Mouse (Mus musculus) MEL (cell line): ENCODE measurements around the gene Hspb1. TPM values are rescaled to one million over a fixed set of nuclear protein-coding genes. Genes with fewer than 3 reads are reported as not detected.
A peak's percentile ranks its signal among the peaks of the same experiment; 100 is the strongest.

Source experiments
- DNase-seq: peaks from one replicate; pipeline ENCODE4 v3.0.0; 2011; ENCODE audit warnings: low read depth, low spot score
- H3K27ac ChIP-seq: 2 replicates; pipeline ENCODE4 v1.5.1; 2012; ENCODE audit warnings: low read depth, mild to moderate bottlenecking, control low read depth, low read length, moderate library complexity; ENCODE audit not compliant: control insufficient read depth
- H3K27me3 ChIP-seq, 2 experiments: fragments of 150-350 bp in 1 of 2; sonication (generic) in 1 of 2; 2 replicates each; pipeline ENCODE4 v1.6.1; 2012; ENCODE audit warnings: low read length in 2 of 2, mild to moderate bottlenecking in 2 of 2, improper control_type of control experiment in 1 of 2, moderate library complexity in 1 of 2; ENCODE audit not compliant: insufficient read depth in 2 of 2, control insufficient read depth in 1 of 2
- H3K36me3 ChIP-seq, 2 experiments: 2 replicates each; pipeline ENCODE4 v1.6.1; 2012 to 2014; ENCODE audit warnings: low read length in 2 of 2, improper control_type of control experiment in 1 of 2, inconsistent platforms in 1 of 2, mild to moderate bottlenecking in 1 of 2; ENCODE audit not compliant: insufficient read depth in 2 of 2, control insufficient read depth in 1 of 2
- H3K4me1 ChIP-seq, 2 experiments: fragments of 150-350 bp in 1 of 2; sonication (generic) in 1 of 2; 2 replicates each; pipeline ENCODE4 v1.6.1; 2012; ENCODE audit warnings: low read length in 2 of 2, improper control_type of control experiment in 1 of 2, mild to moderate bottlenecking in 1 of 2; ENCODE audit not compliant: insufficient read depth in 2 of 2, control insufficient read depth in 1 of 2
- H3K4me3 ChIP-seq, 2 experiments: fragments of 150-350 bp in 1 of 2; sonication (generic) in 1 of 2; 2 replicates each; pipeline ENCODE4 v1.5.1; 2012; ENCODE audit warnings: low read depth in 2 of 2, low read length in 2 of 2, mild to moderate bottlenecking in 2 of 2, moderate library complexity in 2 of 2, control low read depth in 1 of 2, improper control_type of control experiment in 1 of 2; ENCODE audit not compliant: control insufficient read depth in 1 of 2, insufficient read depth in 1 of 2
- H3K79me2 ChIP-seq: 2 replicates; pipeline ENCODE4 v1.6.1; 2012; ENCODE audit warnings: mild to moderate bottlenecking, low read length, moderate library complexity; ENCODE audit not compliant: control insufficient read depth, poor library complexity, insufficient read depth
- H3K9ac ChIP-seq: 2 replicates; pipeline ENCODE4 v1.6.1; 2012; ENCODE audit warnings: low read depth, mild to moderate bottlenecking, control low read depth, low read length, moderate library complexity; ENCODE audit not compliant: control insufficient read depth, poor library complexity, severe bottlenecking
- H3K9me3 ChIP-seq: fragments of 150-350 bp; sonication (generic); replicated peaks from 2 replicates; pipeline ENCODE4 v1.6.1; 2012; ENCODE audit warnings: mild to moderate bottlenecking, low read length, improper control_type of control experiment, moderate library complexity; ENCODE audit not compliant: insufficient read depth
- BHLHE40 ChIP-seq: IDR thresholded peaks from 2 replicates; pipeline ENCODE4 v1.6.1; 2012; ENCODE audit warnings: low read depth, mild to moderate bottlenecking, inconsistent platforms, low read length, improper control_type of control experiment, borderline replicate concordance
- CHD2 ChIP-seq: IDR thresholded peaks from 2 replicates; pipeline ENCODE4 v1.6.1; 2011; ENCODE audit warnings: low read length, improper control_type of control experiment
- E2F4 ChIP-seq: IDR thresholded peaks from 2 replicates; pipeline ENCODE4 v1.6.1; 2011; ENCODE audit warnings: low read depth, low read length, improper control_type of control experiment, borderline replicate concordance
- EP300 ChIP-seq, 2 experiments: IDR thresholded peaks; 2 replicates each; pipeline ENCODE4 v1.6.1; 2011; ENCODE audit warnings: improper control_type of control experiment in 2 of 2, low read length in 2 of 2, low read depth in 1 of 2, mild to moderate bottlenecking in 1 of 2
- ETS1 ChIP-seq: IDR thresholded peaks from 2 replicates; pipeline ENCODE4 v1.6.1; 2012; ENCODE audit warnings: low read depth, mild to moderate bottlenecking, inconsistent platforms, low read length, improper control_type of control experiment, moderate library complexity
- GABPA ChIP-seq: IDR thresholded peaks from 2 replicates; pipeline ENCODE4 v1.6.1; 2012; ENCODE audit warnings: low read depth, mild to moderate bottlenecking, inconsistent platforms, low read length, improper control_type of control experiment, moderate library complexity
- GATA1 ChIP-seq: IDR thresholded peaks from 2 replicates; pipeline ENCODE4 v1.6.1; 2011; ENCODE audit warnings: low read depth, low read length, improper control_type of control experiment
- HCFC1 ChIP-seq: IDR thresholded peaks from 2 replicates; pipeline ENCODE4 v1.6.1; 2012; ENCODE audit warnings: low read depth, mild to moderate bottlenecking, inconsistent platforms, low read length, improper control_type of control experiment, moderate library complexity
- JUND ChIP-seq: IDR thresholded peaks from 2 replicates; pipeline ENCODE4 v1.6.1; 2011; ENCODE audit warnings: low read depth, mild to moderate bottlenecking, improper control_type of control experiment, low read length
- MAX ChIP-seq: IDR thresholded peaks from 2 replicates; pipeline ENCODE4 v1.6.1; 2011; ENCODE audit warnings: low read length, improper control_type of control experiment
- MAZ ChIP-seq: IDR thresholded peaks from 2 replicates; pipeline ENCODE4 v1.6.1; 2012; ENCODE audit warnings: low read depth, mild to moderate bottlenecking, inconsistent platforms, low read length, improper control_type of control experiment
- MXI1 ChIP-seq: IDR thresholded peaks from 2 replicates; pipeline ENCODE4 v1.6.1; 2011; ENCODE audit warnings: mild to moderate bottlenecking, low read depth, low read length, improper control_type of control experiment
- MYC ChIP-seq: IDR thresholded peaks from 2 replicates; pipeline ENCODE4 v1.6.1; 2011; ENCODE audit warnings: low read depth, mild to moderate bottlenecking, low read length, improper control_type of control experiment, moderate library complexity
- NELFE ChIP-seq: IDR thresholded peaks from 2 replicates; pipeline ENCODE4 v1.6.1; 2011; ENCODE audit warnings: low read depth, low read length, improper control_type of control experiment
- NRF1 ChIP-seq: IDR thresholded peaks from 2 replicates; pipeline ENCODE4 v1.6.1; 2014; ENCODE audit warnings: low read depth, mild to moderate bottlenecking, inconsistent platforms, low read length, improper control_type of control experiment, moderate library complexity; ENCODE audit not compliant: poor library complexity, insufficient read depth, severe bottlenecking
- POLR2A ChIP-seq, 2 experiments: IDR thresholded peaks; 2 replicates each; pipeline ENCODE4 v1.6.1; 2011 to 2012; ENCODE audit warnings: low read length in 2 of 2, mild to moderate bottlenecking in 2 of 2, control low read depth in 1 of 2, improper control_type of control experiment in 1 of 2, low read depth in 1 of 2, moderate library complexity in 1 of 2; ENCODE audit not compliant: control insufficient read depth in 1 of 2, insufficient read depth in 1 of 2, poor library complexity in 1 of 2
- RCOR1 ChIP-seq: IDR thresholded peaks from 2 replicates; pipeline ENCODE4 v1.6.1; 2012; ENCODE audit warnings: low read depth, mild to moderate bottlenecking, inconsistent platforms, low read length, improper control_type of control experiment
- SIN3A ChIP-seq: IDR thresholded peaks from 2 replicates; pipeline ENCODE4 v1.6.1; 2012; ENCODE audit warnings: low read length, improper control_type of control experiment, inconsistent platforms
- TAL1 ChIP-seq: IDR thresholded peaks from 2 replicates; pipeline ENCODE4 v1.6.1; 2012; ENCODE audit warnings: mild to moderate bottlenecking, inconsistent platforms, low read length, moderate library complexity, mixed read lengths
- TCF12 ChIP-seq: IDR thresholded peaks from 2 replicates; pipeline ENCODE4 v1.6.1; 2014; ENCODE audit warnings: low read depth, mild to moderate bottlenecking, inconsistent platforms, low read length, improper control_type of control experiment, moderate library complexity
- USF1 ChIP-seq: IDR thresholded peaks from 2 replicates; pipeline ENCODE4 v1.6.1; 2014; ENCODE audit warnings: low read depth, mild to moderate bottlenecking, inconsistent platforms, low read length, improper control_type of control experiment, moderate library complexity
- polyA plus RNA-seq, 2 experiments: library from polyadenylated mRNA; stranded (reverse) in 1 of 2; unstranded in 1 of 2; fragments of >175 nt in 1 of 2; fragments of >200 nt in 1 of 2; gene quantifications; 2 replicates each; pipeline versions ENCODE4 v1.2.1 to v1.2.4; 2012; ENCODE audit warnings: low replicate concordance in 2 of 2, low read depth in 1 of 2; ENCODE audit not compliant: insufficient read length in 2 of 2, insufficient read depth in 1 of 2, missing spikeins in 1 of 2
- total RNA-seq: library from RNA; depleted of rRNA; stranded (reverse); fragments of 300-350 nt; gene quantifications from 2 replicates; pipeline ENCODE4 v1.2.3, GENCODE M21; 2012

The Hspb1 gene
- total and polyA plus RNA-seq, 3 experiments, result not detected

GRCm38 (mm10) chr5:135933900-135934441, 46.3 kb downstream of the Hspb1 start:
- Histone ChIP-seq H3K36me3 (peaks cover 20 to 43% of the 10 kb centered on the region in 2 experiments), H3K79me2 (peaks cover 51% of the 10 kb centered on the region), H3K9me3 (no peaks in the 10 kb centered on the region), H3K4me3 (peak overlapping the region; percentile 78 to 97), H3K27me3 (no peaks in the 10 kb centered on the region), H3K4me1 (peaks cover 4 to 33% of the 10 kb centered on the region in 2 experiments), H3K27ac (peak overlapping the region; percentile 97), H3K9ac (peak overlapping the region; percentile 97)
- peak; percentile 30; the same call in 1 of the 2 replicates for TF ChIP-seq RCOR1
- peak; percentile 49 for TF ChIP-seq SIN3A
- 0 out of 2 replicates have a peak, but pooled peaks have one; percentile 18 for TF ChIP-seq TCF12
- TF ChIP-seq BHLHE40, result no peak
- peak; percentile 51; the same call in 1 of the 2 replicates for TF ChIP-seq HCFC1
- peak in 1 of 2 experiments; percentile 53; a peak in 1 of 4 replicates for TF ChIP-seq EP300 (IDR thresholded peaks at IDR 0.05; ENCODE audit: low read depth in 1 of 2, low read length in 2 of 2)
- no peak for TF ChIP-seq JUND
- no peak for TF ChIP-seq TAL1
- peak; percentile 79 for TF ChIP-seq CHD2
- TF ChIP-seq POLR2A (IDR thresholded peaks at IDR 0.05; ENCODE audit: control insufficient read depth in 1 of 2, insufficient read depth in 1 of 2, low read depth in 1 of 2, low read length in 2 of 2, poor library complexity in 1 of 2), result no peak
- TF ChIP-seq MYC, result peak; percentile 81; the same call in 1 of the 2 replicates
- TF ChIP-seq E2F4, result no peak
- TF ChIP-seq MAX, result peak; percentile 90
- no peak for TF ChIP-seq USF1
- TF ChIP-seq NRF1, result peak; percentile 36; the same call in 1 of the 2 replicates
- TF ChIP-seq NELFE, result no peak
- peak; percentile 29; the same call in 1 of the 2 replicates for TF ChIP-seq ETS1
- TF ChIP-seq MXI1, result peak; percentile 70
- no peak for TF ChIP-seq GABPA
- no peak for TF ChIP-seq GATA1
- peak; percentile 95 for TF ChIP-seq MAZ
- DNase-seq, result peak; percentile 90
